Comparison of ENCODE assay signal across 12 mouse cellular contexts in the genomic region with DNA sequence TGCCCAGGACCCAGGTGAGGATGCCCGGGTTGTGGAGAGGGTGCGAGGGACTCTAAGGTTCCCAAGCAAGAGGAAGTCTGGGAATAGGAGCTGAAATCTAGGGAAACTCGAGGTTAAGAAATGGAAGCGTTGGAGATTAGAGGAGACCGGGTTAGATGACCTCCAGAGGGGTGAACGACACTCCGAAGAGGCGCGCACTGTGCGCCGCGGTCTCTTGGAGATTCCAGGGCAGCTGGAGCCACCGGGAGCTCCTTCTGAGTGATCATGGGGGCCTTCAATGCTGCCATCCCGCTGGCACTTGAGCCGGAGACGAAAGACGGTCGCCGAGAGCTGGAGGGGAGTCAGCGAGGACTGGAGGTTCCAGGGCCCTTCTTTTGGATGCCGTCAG. TPM values are rescaled to one million over a fixed set of nuclear protein-coding genes. Genes with fewer than 3 reads are reported as not detected.
DNase-seq lines count a peak whose midpoint lies in the region; ATAC-seq lines count a peak whose summit lies in the region.
"Had no signal": no experiment of that assay in that cellular context is flagged by ENCODE, and none has a peak within 500 bp of the region (broad histone marks: within the 10 kb centered on the region; RNA-seq: fewer than 3 reads in every experiment).

No protein-coding gene starts in this region.

- H3K36me3 ChIP-seq in heart, embryonic 14.5 days (ENCODE audit: control insufficient read depth, insufficient read depth, low read length), result no peaks in the 10 kb centered on the region
- H3K36me3 ChIP-seq in embryonic facial prominence, embryonic 10.5 days (replicated peaks), result peaks cover 19% of the 10 kb centered on the region
- H3K36me3 ChIP-seq in hindbrain, embryonic 13.5 days, result no peaks in the 10 kb centered on the region
- no peaks in the 10 kb centered on the region for H3K36me3 ChIP-seq in midbrain, embryonic 14.5 days (ENCODE audit: control insufficient read depth, insufficient read depth, low read length)

- intact Hi-C loops in heart, postnatal 36 days (cut with DNase I), result no loop called here
- intact Hi-C loops in left cerebral cortex, postnatal 25 days (cut with DNase I), result no loop called here

- ATAC-seq in heart, embryonic 14.5 days (ENCODE audit: insufficient number of reproducible peaks, insufficient read depth, low FRiP score, low read depth), result no peak
- no peak for ATAC-seq in hindbrain, embryonic 13.5 days (ENCODE audit: low FRiP score)
- no peak for ATAC-seq in midbrain, embryonic 14.5 days (ENCODE audit: low FRiP score, low TSS enrichment)

- no peak for DNase-seq in heart, postnatal 36 days
- no peak for DNase-seq in embryonic facial prominence, embryonic 10.5 days (ENCODE audit: low spot score)
- DNase-seq in midbrain, embryonic 14.5 days, result no peak
- no peak for DNase-seq in cerebellum, adult 9-10 months
- DNase-seq in left cerebral cortex, postnatal 25 days (ENCODE audit: low spot score in 2 of 2), result no peak
- DNase-seq in left cerebral cortex, adult 9 months (ENCODE audit: low spot score in 2 of 2), result no peak
- DNase-seq: cerebellum, adult 2 months; spleen, adult 18-20 months had no signal

- peak overlapping the region; percentile 76 for H3K4me2 ChIP-seq in heart, embryonic 14.5 days (ENCODE audit: low read length)
- H3K4me2 ChIP-seq in hindbrain, embryonic 13.5 days, result peak overlapping the region; percentile 77
- H3K4me2 ChIP-seq in midbrain, embryonic 14.5 days (ENCODE audit: low read length), result peak overlapping the region; percentile 68

- peaks cover 85% of the 10 kb centered on the region for H3K27me3 ChIP-seq in heart, embryonic 14.5 days (ENCODE audit: control insufficient read depth, insufficient read depth, low read length)
- H3K27me3 ChIP-seq in embryonic facial prominence, embryonic 10.5 days (replicated peaks; ENCODE audit: low read depth, poor library complexity, severe bottlenecking), result peaks cover 86% of the 10 kb centered on the region
- peaks cover 85% of the 10 kb centered on the region for H3K27me3 ChIP-seq in hindbrain, embryonic 13.5 days
- peaks cover 83% of the 10 kb centered on the region for H3K27me3 ChIP-seq in midbrain, embryonic 14.5 days (ENCODE audit: control insufficient read depth, insufficient read depth, low read length)

- H3K4me3 ChIP-seq in heart, embryonic 14.5 days (ENCODE audit: control insufficient read depth in 1 of 2, insufficient read depth in 1 of 2, low read depth in 1 of 2, low read length in 2 of 2), result peak overlapping the region; percentile 33 to 36
- peak overlapping the region; percentile 67 for H3K4me3 ChIP-seq in embryonic facial prominence, embryonic 10.5 days
- peak overlapping the region; percentile 43 for H3K4me3 ChIP-seq in hindbrain, embryonic 13.5 days
- H3K4me3 ChIP-seq in midbrain, embryonic 14.5 days (replicated peaks; ENCODE audit: low read depth, low read length), result peak overlapping the region; percentile 35
- H3K4me3 ChIP-seq: megakaryocyte, embryonic 14.5 days had no signal

- no peak overlapping the region for H3K9ac ChIP-seq in heart, embryonic 14.5 days (ENCODE audit: low read length)
- H3K9ac ChIP-seq in hindbrain, embryonic 13.5 days, result peak overlapping the region; percentile 62; the same call in 1 of the 2 replicates
- H3K9ac ChIP-seq in midbrain, embryonic 14.5 days (replicated peaks; ENCODE audit: low read length), result 0 out of 2 replicates have a peak overlapping the region, but pooled peaks have one; percentile 48

- no peaks in the 10 kb centered on the region for H3K9me3 ChIP-seq in heart, embryonic 14.5 days (ENCODE audit: control insufficient read depth, low read length)
- no peaks in the 10 kb centered on the region for H3K9me3 ChIP-seq in embryonic facial prominence, embryonic 10.5 days
- H3K9me3 ChIP-seq in hindbrain, embryonic 13.5 days, result no peaks in the 10 kb centered on the region
- no peaks in the 10 kb centered on the region for H3K9me3 ChIP-seq in midbrain, embryonic 14.5 days (ENCODE audit: control insufficient read depth, low read length)
- H3K9me3 ChIP-seq: megakaryocyte, embryonic 14.5 days had no signal

- 2% methylated on average over 21 of the region's 21 CpGs for WGBS in heart, embryonic 14.5 days
- 1% methylated on average over 21 of the region's 21 CpGs for WGBS in embryonic facial prominence, embryonic 10.5 days
- under 1% methylated on average over 21 of the region's 21 CpGs for WGBS in hindbrain, embryonic 13.5 days
- WGBS in midbrain, embryonic 14.5 days, result under 1% methylated on average over 21 of the region's 21 CpGs

- H3K4me1 ChIP-seq in heart, embryonic 14.5 days (ENCODE audit: control insufficient read depth in 2 of 2, insufficient read depth in 2 of 2, low read length in 2 of 2), result peaks cover 8 to 11% of the 10 kb centered on the region in 2 experiments; a peak in 3 of 4 replicates
- peaks cover 62% of the 10 kb centered on the region for H3K4me1 ChIP-seq in embryonic facial prominence, embryonic 10.5 days
- H3K4me1 ChIP-seq in hindbrain, embryonic 13.5 days (replicated peaks), result peaks cover 28% of the 10 kb centered on the region
- peaks cover 13% of the 10 kb centered on the region; the same call in 1 of the 2 replicates for H3K4me1 ChIP-seq in midbrain, embryonic 14.5 days (ENCODE audit: control insufficient read depth, insufficient read depth, low read length)

- H3K27ac ChIP-seq in heart, embryonic 14.5 days (replicated peaks in 1 of 2; ENCODE audit: control insufficient read depth in 1 of 2, insufficient read depth in 1 of 2, low read depth in 2 of 2, low read length in 2 of 2), result no peak overlapping the region
- H3K27ac ChIP-seq in embryonic facial prominence, embryonic 10.5 days (replicated peaks), result peak overlapping the region; percentile 84
- no peak overlapping the region for H3K27ac ChIP-seq in hindbrain, embryonic 13.5 days
- no peak overlapping the region for H3K27ac ChIP-seq in midbrain, embryonic 14.5 days (replicated peaks; ENCODE audit: low read depth, low read length)

RNA-seq across cellular contexts. Expression of gene Dlx3, which starts 0.7 kb away (rescaled TPM):
- not detected in 2 replicates for polyA plus RNA-seq in heart, embryonic 14.5 days (2014; fragmentation: Nextera tagmentation; extraction: Ambion mirVana)
- not detected for total RNA-seq in heart, postnatal 36 days (2021)
- 29.8 and 31.3 TPM in 2 replicates for polyA plus RNA-seq in embryonic facial prominence, embryonic 10.5 days (2016; fragmentation: Nextera tagmentation; extraction: Ambion mirVana)
- polyA plus RNA-seq in hindbrain, embryonic 13.5 days (2015; fragmentation: Nextera tagmentation; extraction: Ambion mirVana), result 0.44 and 0.49 TPM in 2 replicates
- polyA plus RNA-seq in midbrain, embryonic 14.5 days (2014; fragmentation: Nextera tagmentation; extraction: Ambion mirVana), result 0.13 and 0.38 TPM in 2 replicates
- not detected for total RNA-seq in left cerebral cortex, postnatal 25 days (2021)
- total RNA-seq: gastrocnemius, adult 8-10 months had no signal

RNA-seq across cellular contexts. Expression of gene Dlx4, which starts 25.4 kb away (rescaled TPM):
- polyA plus RNA-seq in heart, embryonic 14.5 days (2014; fragmentation: Nextera tagmentation; extraction: Ambion mirVana), result not detected in 2 replicates
- total RNA-seq in heart, postnatal 36 days (2021), result not detected
- 3.6 and 4.3 TPM in 2 replicates for polyA plus RNA-seq in embryonic facial prominence, embryonic 10.5 days (2016; fragmentation: Nextera tagmentation; extraction: Ambion mirVana)
- 0.17 TPM in 1 of 2 replicates, not detected in the other for polyA plus RNA-seq in hindbrain, embryonic 13.5 days (2015; fragmentation: Nextera tagmentation; extraction: Ambion mirVana)
- 0.12 TPM in 1 of 2 replicates, not detected in the other for polyA plus RNA-seq in midbrain, embryonic 14.5 days (2014; fragmentation: Nextera tagmentation; extraction: Ambion mirVana)
- not detected for total RNA-seq in left cerebral cortex, postnatal 25 days (2021)
- total RNA-seq: gastrocnemius, adult 8-10 months had no signal

RNA-seq across cellular contexts. Expression of gene Itga3, which starts 44.0 kb away (rescaled TPM):
- 9.4 TPM in 2 replicates for polyA plus RNA-seq in heart, embryonic 14.5 days (2014; fragmentation: Nextera tagmentation; extraction: Ambion mirVana)
- 10 to 100 TPM; 11.2 to 11.4 TPM for total RNA-seq in heart, postnatal 36 days (2021)
- polyA plus RNA-seq in embryonic facial prominence, embryonic 10.5 days (2016; fragmentation: Nextera tagmentation; extraction: Ambion mirVana), result 11.5 and 12.2 TPM in 2 replicates
- 10.3 and 11.4 TPM in 2 replicates for polyA plus RNA-seq in hindbrain, embryonic 13.5 days (2015; fragmentation: Nextera tagmentation; extraction: Ambion mirVana)
- 9.0 and 11.7 TPM in 2 replicates for polyA plus RNA-seq in midbrain, embryonic 14.5 days (2014; fragmentation: Nextera tagmentation; extraction: Ambion mirVana)
- total RNA-seq in left cerebral cortex, postnatal 25 days (2021), result 10 to 100 TPM; 13.8 to 14.5 TPM

Comparison
In these comparisons a context has a peak if more than half of its experiments do, and no peak if none do; other contexts are left out.
1. RNA of gene Dlx3, which starts 0.7 kb away (polyA plus RNA-seq): 29.8 to 31.3 TPM in embryonic facial prominence, embryonic 10.5 days; 0.44 to 0.49 TPM in hindbrain, embryonic 13.5 days, 0.13 to 0.38 TPM in midbrain, embryonic 14.5 days and not detected in heart, embryonic 14.5 days; every median in the first group is over 10 times any median in the second.
2. Peak in every context shown above with its lines, with median percentiles within 50 percentile points of each other: H3K4me2 ChIP-seq and H3K4me3 ChIP-seq.